In genomic region chr16:3839157-3839885, GRCm38 (mm10) we compare ENCODE assay signal across 9 mouse cellular contexts. TPM values are rescaled to one million over a fixed set of nuclear protein-coding genes. Genes with fewer than 3 reads are reported as not detected.
DNase-seq lines count a peak whose midpoint lies in the region; ATAC-seq and TF ChIP-seq lines count a peak whose summit lies in the region.
"Had no signal": no experiment of that assay in that cellular context is flagged by ENCODE, and none has a peak within 500 bp of the region (broad histone marks: within the 10 kb centered on the region; RNA-seq: fewer than 3 reads in every experiment).

No protein-coding gene starts in this region.

- no peaks in the 10 kb centered on the region for H3K36me3 ChIP-seq in MEL (ENCODE audit: control insufficient read depth in 1 of 2, insufficient read depth in 2 of 2, low read length in 2 of 2)
- H3K36me3 ChIP-seq in forebrain, embryonic 16.5 days (ENCODE audit: control insufficient read depth, insufficient read depth): no peaks in the 10 kb centered on the region

- no peak for TF ChIP-seq POLR2A in MEL (IDR thresholded peaks at IDR 0.05; ENCODE audit: control insufficient read depth in 1 of 2, insufficient read depth in 1 of 2, low read depth in 1 of 2, low read length in 2 of 2, poor library complexity in 1 of 2)

- no peak for TF ChIP-seq EP300 in MEL (IDR thresholded peaks at IDR 0.05; ENCODE audit: low read depth in 1 of 2, low read length in 2 of 2)

- 67% methylated on average over 17 of the region's 17 CpGs for WGBS in forebrain, embryonic 16.5 days

- no peaks in the 10 kb centered on the region for H3K27me3 ChIP-seq in MEL (ENCODE audit: control insufficient read depth in 1 of 2, insufficient read depth in 2 of 2, low read length in 2 of 2)
- no peaks in the 10 kb centered on the region for H3K27me3 ChIP-seq in forebrain, embryonic 16.5 days (replicated peaks; ENCODE audit: control insufficient read depth, insufficient read depth, low read length)

- H3K4me3 ChIP-seq in MEL (ENCODE audit: control insufficient read depth in 1 of 2, insufficient read depth in 1 of 2, low read depth in 2 of 2, low read length in 2 of 2): no peak overlapping the region
- no peak overlapping the region for H3K4me3 ChIP-seq in forebrain, embryonic 16.5 days (replicated peaks; ENCODE audit: low read length)

- H3K9ac ChIP-seq in MEL (ENCODE audit: control insufficient read depth, low read depth, low read length, poor library complexity, severe bottlenecking): no peak overlapping the region
- H3K9ac ChIP-seq in forebrain, embryonic 16.5 days (replicated peaks; ENCODE audit: low read depth, low read length): no peak overlapping the region

- TF ChIP-seq CTCF in MEL (IDR thresholded peaks at IDR 0.05 in 2 of 3, conservative IDR thresholded peaks at IDR 0.05 in 1 of 3; ENCODE audit: control insufficient read depth in 1 of 3, insufficient read depth in 1 of 3, low read depth in 2 of 3, low read length in 3 of 3, poor library complexity in 1 of 3, severe bottlenecking in 1 of 3): peak in 1 of 3 experiments; percentile 5; a peak in 1 of 6 replicates

- no peaks in the 10 kb centered on the region for H3K79me2 ChIP-seq in MEL (ENCODE audit: control insufficient read depth, insufficient read depth, low read length, poor library complexity)

- no peaks in the 10 kb centered on the region for H3K9me3 ChIP-seq in MEL (replicated peaks; ENCODE audit: insufficient read depth, low read length)
- no peaks in the 10 kb centered on the region for H3K9me3 ChIP-seq in forebrain, embryonic 16.5 days (ENCODE audit: control insufficient read depth, low read length)

- ATAC-seq in forebrain, embryonic 16.5 days: no peak

- no peak overlapping the region for H3K27ac ChIP-seq in MEL (ENCODE audit: control insufficient read depth, low read depth, low read length)
- H3K27ac ChIP-seq in forebrain, embryonic 16.5 days (ENCODE audit: low read length): no peak overlapping the region

- intact Hi-C loops in heart, postnatal 10 days (cut with DNase I): loop anchor here (2.0 to 5.0 kb wide), 2 partner anchors 69 to 448 kb away; partner anchors contain the start of genes 1700037C18Rik and Cluap1

- peak; percentile 20 for TF ChIP-seq RAD21 in MEL (IDR thresholded peaks at IDR 0.05; ENCODE audit: low read depth, low read length)

- DNase-seq in layer of hippocampus, adult 18-20 months (ENCODE audit: low spot score in 2 of 2): peak; percentile 22 to 51
- no peak for DNase-seq in layer of hippocampus, adult 9-11 months
- DNase-seq in MEL (ENCODE audit: low read depth, low spot score): no peak
- peak; percentile 50 to 62 for DNase-seq in heart, postnatal 10 days
- peak; percentile 43 for DNase-seq in lung, postnatal 10 days
- no peak for DNase-seq in cerebellum, adult 11 months
- DNase-seq in frontal cortex, postnatal 14 days (ENCODE audit: low spot score in 2 of 2): no peak

- no peak overlapping the region for H3K4me2 ChIP-seq in forebrain, embryonic 16.5 days (ENCODE audit: low read length)

- H3K4me1 ChIP-seq in MEL (ENCODE audit: control insufficient read depth in 1 of 2, insufficient read depth in 2 of 2, low read length in 2 of 2): no peaks in the 10 kb centered on the region; a peak in 1 of 4 replicates
- H3K4me1 ChIP-seq in forebrain, embryonic 16.5 days (replicated peaks; ENCODE audit: control insufficient read depth, insufficient read depth, low read length): no peaks in the 10 kb centered on the region

TF ChIP-seq in MEL, 35 proteins besides CTCF, POLR2A, EP300 and RAD21:
- TF ChIP-seq JUND (IDR thresholded peaks at IDR 0.05; ENCODE audit: low read depth, low read length) (no peak), ZC3H11A (IDR thresholded peaks at IDR 0.05; ENCODE audit: low read depth, low read length) (no peak), MYC (IDR thresholded peaks at IDR 0.05; ENCODE audit: low read depth, low read length) (no peak), ELF1 (IDR thresholded peaks at IDR 0.05; ENCODE audit: low read depth, low read length) (no peak), GABPA (IDR thresholded peaks at IDR 0.05; ENCODE audit: low read depth, low read length) (no peak), MAFK (IDR thresholded peaks at IDR 0.05; ENCODE audit: borderline replicate concordance, low read depth, low read length) (no peak), NRF1 (IDR thresholded peaks at IDR 0.05; ENCODE audit: insufficient read depth, low read depth, low read length, poor library complexity, severe bottlenecking) (no peak), MAX (IDR thresholded peaks at IDR 0.05; ENCODE audit: low read length) (no peak), TCF12 (IDR thresholded peaks at IDR 0.05; ENCODE audit: low read depth, low read length) (no peak), BHLHE40 (IDR thresholded peaks at IDR 0.05; ENCODE audit: borderline replicate concordance, low read depth, low read length) (no peak), RCOR1 (IDR thresholded peaks at IDR 0.05; ENCODE audit: low read depth, low read length) (no peak), KAT2A (conservative IDR thresholded peaks at IDR 0.05; ENCODE audit: low read depth, low read length) (no peak), TAL1 (IDR thresholded peaks at IDR 0.05; ENCODE audit: low read length) (no peak)

RNA-seq across cellular contexts. Expression of gene Zfp174, which starts 7.7 kb away (rescaled TPM):
- total RNA-seq in layer of hippocampus, adult 18-20 months (2021): 1 to 10 TPM; 4.3 to 4.7 TPM
- total RNA-seq in MEL (2012; rRNA removed): 0.39 and 0.46 TPM in 2 replicates
- 10 to 100 TPM in 1 of 2 experiments, under 1 TPM in 1; 0.58 to 24.5 TPM for polyA plus RNA-seq in MEL (2012; ENCODE audit: insufficient read depth in 1 of 2, insufficient read length in 2 of 2, low read depth in 1 of 2, low replicate concordance in 2 of 2, missing spikeins in 1 of 2)
- 1 to 10 TPM; 1.1 to 1.5 TPM for total RNA-seq in heart, postnatal 10 days (2021)
- 3.0 and 3.1 TPM in 2 replicates for polyA plus RNA-seq in forebrain, embryonic 16.5 days (2015; fragmentation: Nextera tagmentation; extraction: Ambion mirVana)

RNA-seq across cellular contexts. Expression of gene Olfr15, which starts 8.6 kb away (rescaled TPM):
- total RNA-seq in layer of hippocampus, adult 18-20 months (2021): not detected
- not detected in 2 replicates for total RNA-seq in MEL (2012; rRNA removed)
- polyA plus RNA-seq in MEL (2012; ENCODE audit: insufficient read depth in 1 of 2, insufficient read length in 2 of 2, low read depth in 1 of 2, low replicate concordance in 2 of 2, missing spikeins in 1 of 2): not detected
- total RNA-seq in heart, postnatal 10 days (2021): not detected
- 0.17 TPM in 1 of 2 replicates, not detected in the other for polyA plus RNA-seq in forebrain, embryonic 16.5 days (2015; fragmentation: Nextera tagmentation; extraction: Ambion mirVana)
- total RNA-seq: layer of hippocampus, adult 8-10 months had no signal

RNA-seq across cellular contexts. Expression of gene Naa60, which starts 32.9 kb away (rescaled TPM):
- 10 to 100 TPM; 86.7 to 91.4 TPM for total RNA-seq in layer of hippocampus, adult 18-20 months (2021)
- 26.9 and 28.0 TPM in 2 replicates for total RNA-seq in MEL (2012; rRNA removed)
- 10 to 100 TPM in 1 of 2 experiments, not detected in 1; 67.5 TPM for polyA plus RNA-seq in MEL (2012; ENCODE audit: insufficient read depth in 1 of 2, insufficient read length in 2 of 2, low read depth in 1 of 2, low replicate concordance in 2 of 2, missing spikeins in 1 of 2)
- total RNA-seq in heart, postnatal 10 days (2021): 10 to 100 TPM; 56.6 to 58.7 TPM
- 87.6 and 89.4 TPM in 2 replicates for polyA plus RNA-seq in forebrain, embryonic 16.5 days (2015; fragmentation: Nextera tagmentation; extraction: Ambion mirVana)

RNA-seq across cellular contexts. Expression of gene Zfp597, which starts 45.0 kb away (rescaled TPM):
- total RNA-seq in layer of hippocampus, adult 18-20 months (2021): 10 to 100 TPM; 20.6 to 22.9 TPM
- total RNA-seq in MEL (2012; rRNA removed): 8.4 and 10.1 TPM in 2 replicates
- polyA plus RNA-seq in MEL (2012; ENCODE audit: insufficient read depth in 1 of 2, insufficient read length in 2 of 2, low read depth in 1 of 2, low replicate concordance in 2 of 2, missing spikeins in 1 of 2): 1 to 10 TPM in 1 of 2 experiments, not detected in 1; 6.9 TPM
- total RNA-seq in heart, postnatal 10 days (2021): 10 to 100 TPM; 11.3 to 12.7 TPM
- 14.0 and 17.5 TPM in 2 replicates for polyA plus RNA-seq in forebrain, embryonic 16.5 days (2015; fragmentation: Nextera tagmentation; extraction: Ambion mirVana)

RNA-seq across cellular contexts. Expression of gene Gm20695, which starts 45.1 kb away (rescaled TPM):
- total RNA-seq in layer of hippocampus, adult 18-20 months (2021): not detected
- 0.52 and 0.62 TPM in 2 replicates for total RNA-seq in MEL (2012; rRNA removed)
- not detected for polyA plus RNA-seq in MEL (2012; ENCODE audit: insufficient read depth in 1 of 2, insufficient read length in 2 of 2, low read depth in 1 of 2, low replicate concordance in 2 of 2, missing spikeins in 1 of 2)
- total RNA-seq in heart, postnatal 10 days (2021): not detected
- 2.1 and 3.3 TPM in 2 replicates for polyA plus RNA-seq in forebrain, embryonic 16.5 days (2015; fragmentation: Nextera tagmentation; extraction: Ambion mirVana)

Comparison
In these comparisons a context has a peak if more than half of its experiments do, and no peak if none do; other contexts are left out.
1. DNase-seq: peak in layer of hippocampus, adult 18-20 months (2 of 2), heart, postnatal 10 days (2 of 2) and lung, postnatal 10 days (single experiment); none in layer of hippocampus, adult 9-11 months (single experiment), MEL (single experiment), cerebellum, adult 11 months (single experiment) and frontal cortex, postnatal 14 days (0 of 2).